Mouse (Mus musculus): ENCODE data around the gene Klhl3.

GRCm38 (mm10) chr13:58084396-58084795 lies 29.0 kb downstream of the Klhl3 start:
- peak; percentile 6; the same call in 1 of the 2 replicates for TF ChIP-seq CTCF (IDR thresholded peaks at IDR 0.05; ENCODE audit: low read depth, low read length)
- TF ChIP-seq POLR2A (IDR thresholded peaks at IDR 0.05; ENCODE audit: borderline replicate concordance, low read depth, low read length): no peak

All from bone marrow macrophage, adult 2 months (primary cell).